Mouse (Mus musculus) thymus, postnatal 36 days (tissue): ENCODE results near the gene Zfp846.

ENCODE experiments used
- DNase-seq, 2 experiments: peaks; one replicate each; pipeline ENCODE4 v3.0.0; 2022; ENCODE audit warnings: mixed read lengths in 2 of 2

Gene Zfp846

DNA sequence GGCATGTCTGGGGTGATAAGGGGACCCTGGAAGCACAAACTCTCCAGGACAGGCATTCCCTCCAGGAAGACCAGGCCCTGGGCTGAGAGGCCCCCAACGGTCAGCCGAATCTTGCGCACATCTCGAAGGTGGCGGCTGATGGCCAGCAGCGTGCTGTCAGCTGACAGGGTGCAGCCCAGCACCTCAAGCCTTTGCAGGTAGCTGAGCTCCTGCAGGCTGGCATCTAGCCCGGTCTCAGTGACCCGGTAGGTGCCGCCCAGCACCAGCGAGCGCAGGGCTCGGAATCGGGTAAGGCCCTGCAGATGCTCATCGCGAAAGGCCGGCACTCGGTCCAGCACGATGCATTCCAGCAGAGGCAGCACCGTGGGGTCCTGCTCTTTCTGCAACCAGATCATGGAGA is 57.5 kb downstream of the Zfp846 start:
- peak; percentile 28 to 51 for DNase-seq

DNA sequence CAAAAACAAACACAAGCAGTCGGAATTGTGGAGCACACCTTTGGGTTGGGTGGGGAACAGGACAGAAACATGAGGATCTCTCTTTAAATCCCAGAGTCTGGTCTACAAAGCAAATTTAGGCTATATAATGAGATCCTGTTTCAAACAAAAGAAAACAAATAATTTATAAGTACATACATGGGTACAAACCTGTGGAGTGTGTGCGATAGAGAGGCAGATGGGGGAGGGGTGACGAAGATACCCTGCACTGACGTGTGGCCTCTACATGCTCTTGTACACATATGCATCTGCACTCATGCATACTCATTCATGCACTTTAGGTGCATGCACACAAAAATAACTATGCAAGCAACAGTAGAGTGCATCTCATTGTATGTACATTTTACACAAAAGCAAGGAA is 58.4 kb downstream of the Zfp846 start:
- DNase-seq = peak; percentile 37 to 49

DNA sequence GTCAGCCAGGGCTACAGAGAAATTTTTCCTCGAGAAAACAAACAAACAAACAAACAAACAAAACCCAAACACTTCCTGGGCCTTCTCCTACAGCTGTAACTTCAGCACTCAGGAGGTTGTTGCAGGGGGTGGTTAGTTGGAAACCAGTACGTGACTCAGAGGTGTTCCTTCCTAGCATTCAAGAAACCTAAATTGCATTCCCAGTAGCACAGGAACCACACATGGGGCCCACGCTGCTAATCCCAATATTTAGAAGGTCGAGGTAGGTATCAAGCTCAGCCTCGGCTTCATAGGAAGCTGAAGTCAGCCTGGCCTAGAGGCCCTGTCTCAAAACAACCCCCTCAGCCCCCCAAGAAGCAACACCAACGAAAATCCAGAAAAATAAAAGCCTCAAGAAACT is 60.4 kb downstream of the Zfp846 start:
- peak; percentile 35 for DNase-seq

DNA sequence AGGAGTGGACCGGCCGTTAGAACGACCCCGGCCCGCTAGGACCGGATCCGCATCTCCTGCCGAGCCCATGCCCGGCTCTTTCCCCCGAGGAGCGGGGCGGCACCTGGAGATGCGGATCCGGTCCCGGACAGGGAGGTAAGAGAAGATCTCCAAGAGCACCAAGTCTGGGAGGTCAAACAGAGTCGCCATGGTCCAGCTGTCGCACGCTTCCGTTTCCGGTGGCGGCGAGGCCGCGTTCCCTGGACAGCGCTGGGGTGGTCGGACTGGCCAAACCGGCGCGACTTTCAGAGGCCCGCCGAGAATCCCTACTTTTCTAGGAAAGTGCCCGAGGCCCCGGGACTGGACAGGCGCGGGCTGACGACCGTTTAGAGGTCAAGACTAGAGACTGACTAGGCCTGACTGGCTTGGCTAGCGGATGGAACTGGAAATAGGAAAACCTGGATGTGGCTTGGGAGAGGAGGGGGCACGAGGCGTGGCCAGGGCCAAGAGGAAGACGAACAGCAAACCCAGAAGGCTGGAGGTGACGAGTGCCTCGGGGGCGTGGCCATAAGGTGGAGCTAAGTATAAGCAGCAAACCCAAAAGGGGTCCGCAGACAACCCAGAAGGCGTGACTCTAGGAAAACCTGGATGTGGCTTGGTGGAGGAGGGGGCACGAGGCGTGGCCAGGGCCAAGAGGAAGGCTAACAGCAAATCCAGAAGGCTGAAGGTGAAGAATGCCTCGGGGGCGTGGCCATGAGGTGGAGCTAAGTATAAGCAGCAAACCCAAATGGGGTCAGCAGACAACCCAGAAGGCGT is 61.2 kb downstream of the Zfp846 start, which contains the start of gene Ubl5:
Ubl5 (plus strand) TSS at position 778 of the 795 bp plus-strand sequence.
- peak; percentile 93 to 97 for DNase-seq

DNA sequence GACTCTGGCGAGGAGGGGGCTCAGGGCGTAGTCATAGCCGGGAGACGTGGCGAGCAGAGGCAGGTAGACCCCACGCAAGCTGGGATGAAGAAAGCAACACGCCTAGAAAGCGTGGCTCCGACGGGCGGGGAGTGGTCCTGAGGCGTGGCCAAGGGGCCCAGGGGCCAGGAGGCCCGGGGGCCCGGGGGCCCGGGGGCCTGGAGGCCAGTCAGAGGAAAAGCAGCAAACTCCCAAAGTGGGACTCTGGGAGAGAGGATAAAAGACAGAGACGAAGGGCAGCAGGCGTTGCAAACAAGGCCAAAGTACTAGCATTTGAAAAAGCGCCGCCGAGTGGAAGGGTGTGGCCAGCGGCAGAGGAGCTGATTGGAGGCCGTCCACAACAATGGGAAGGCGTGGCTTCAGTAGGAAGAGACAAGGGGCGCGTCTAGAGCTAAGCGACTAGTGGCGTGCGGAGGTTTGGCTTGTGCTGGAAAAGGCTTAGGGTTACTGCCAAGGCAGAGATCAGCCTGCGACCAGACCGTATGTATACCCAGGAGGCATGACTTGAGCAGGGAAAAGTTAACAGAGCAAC is 61.9 kb downstream of the Zfp846 start:
- DNase-seq = peak; percentile 88 to 93

DNA sequence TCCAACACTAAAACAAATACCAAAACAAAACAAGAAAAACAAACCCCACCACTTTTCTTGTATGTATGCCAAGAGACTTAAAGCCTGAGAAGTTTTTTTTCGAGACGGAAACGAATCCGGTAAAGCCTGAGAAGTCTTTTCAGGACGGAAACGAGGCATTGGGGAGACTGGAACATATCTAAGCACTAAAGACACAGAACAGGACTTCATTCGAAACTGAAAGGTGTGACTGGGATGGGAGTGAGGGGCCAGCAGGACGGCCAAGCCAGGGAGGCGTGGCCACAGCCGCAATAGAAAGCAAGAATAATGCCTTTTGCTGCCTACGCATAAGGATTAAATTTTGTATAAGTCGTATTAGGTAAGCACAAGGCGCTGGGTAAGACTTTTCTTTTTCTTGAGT is 62.7 kb downstream of the Zfp846 start:
- DNase-seq = no peak

DNA sequence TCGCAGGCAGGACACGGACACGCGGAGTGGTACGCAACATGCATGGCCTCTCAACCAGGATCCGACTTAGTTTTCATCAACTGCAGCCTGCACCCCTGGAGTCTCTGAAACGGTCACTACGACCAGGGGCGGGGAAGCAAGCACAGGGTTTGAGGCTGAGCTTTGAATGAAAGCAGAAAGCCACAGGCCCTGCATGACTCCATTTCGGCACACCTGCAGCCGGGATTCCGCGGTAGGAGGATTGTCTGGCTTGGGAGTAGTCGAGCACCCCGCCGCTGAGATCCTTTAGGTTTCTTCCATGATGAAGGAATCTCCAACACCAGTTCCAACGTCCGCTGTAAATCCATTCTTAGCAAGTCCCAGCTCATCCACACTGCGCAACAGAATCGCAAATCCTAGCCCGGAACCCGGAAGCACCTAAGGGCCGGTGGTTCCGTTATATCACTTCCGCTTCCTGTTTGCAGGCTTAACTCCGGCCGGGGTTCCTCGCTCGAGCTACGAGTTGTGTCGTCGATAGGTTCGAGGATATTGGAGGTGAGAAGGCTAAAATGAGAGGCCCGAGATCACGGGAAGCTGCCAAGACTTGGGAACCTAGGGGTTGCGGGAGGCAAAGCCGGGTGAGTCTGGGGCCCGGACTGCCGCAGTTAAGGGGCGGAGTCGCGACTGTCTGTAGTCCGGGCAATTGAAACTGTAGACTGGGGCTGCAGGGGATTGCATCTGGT is 63.4 kb downstream of the Zfp846 start, which contains the start of gene Fbxl12:
Fbxl12 (minus strand) TSS at position 408 of the 722 bp plus-strand sequence.
- DNase-seq = peak; percentile 66 to 71

DNA sequence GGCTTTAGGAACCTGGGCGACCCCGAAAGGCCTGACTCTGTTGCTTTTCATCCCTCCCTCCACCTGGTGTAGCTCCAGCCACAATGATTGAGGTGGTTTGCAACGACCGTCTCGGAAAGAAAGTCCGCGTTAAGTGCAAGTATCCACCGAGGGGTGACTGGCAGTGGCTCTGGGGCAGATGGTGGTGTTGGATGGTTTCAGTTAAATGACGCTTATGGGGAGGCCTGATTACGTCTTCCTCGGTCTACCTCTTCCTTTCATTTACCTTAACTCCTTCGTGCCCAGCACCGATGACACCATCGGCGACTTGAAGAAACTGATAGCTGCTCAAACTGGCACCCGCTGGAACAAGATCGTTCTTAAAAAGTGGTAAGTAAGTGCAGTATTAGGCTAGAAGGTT is 64.0 kb downstream of the Zfp846 start:
- DNase-seq = no peak

DNA sequence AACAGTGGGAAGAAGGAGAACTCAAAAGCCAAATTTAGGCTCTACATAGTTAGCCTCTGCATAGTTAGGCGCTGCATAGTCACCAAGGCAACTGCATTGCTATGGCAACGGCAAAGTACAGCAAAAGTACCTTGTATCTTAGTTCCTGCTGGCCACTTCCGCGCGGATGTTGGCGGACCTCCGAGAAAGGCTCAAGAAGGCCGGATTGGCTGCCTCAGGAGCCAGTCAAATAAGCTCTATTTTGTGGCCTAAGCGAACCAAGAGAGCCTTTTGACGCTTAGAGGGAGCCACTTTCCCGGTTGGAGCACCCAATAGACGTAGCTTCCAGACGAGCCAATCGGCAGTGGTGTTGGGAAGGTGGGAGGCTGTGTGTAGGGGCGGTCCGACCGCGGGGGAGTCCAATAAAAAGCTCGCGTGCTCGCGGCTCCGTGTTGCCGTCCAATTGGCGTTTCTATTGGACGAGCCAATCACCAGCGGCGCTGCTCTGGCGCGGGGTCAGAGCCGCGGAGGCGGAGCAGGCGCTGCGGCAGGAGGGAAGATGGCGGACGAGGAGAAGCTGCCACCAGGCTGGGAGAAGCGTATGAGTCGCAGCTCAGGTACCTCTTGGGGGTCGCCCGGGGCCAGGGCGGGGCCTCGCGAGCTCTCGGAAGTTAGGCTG is 70.6 kb downstream of the Zfp846 start, which contains the start of gene Pin1:
Pin1 (plus strand) TSS at position 494 of the 658 bp plus-strand sequence.
- DNase-seq = peak; percentile 95 to 99

DNA sequence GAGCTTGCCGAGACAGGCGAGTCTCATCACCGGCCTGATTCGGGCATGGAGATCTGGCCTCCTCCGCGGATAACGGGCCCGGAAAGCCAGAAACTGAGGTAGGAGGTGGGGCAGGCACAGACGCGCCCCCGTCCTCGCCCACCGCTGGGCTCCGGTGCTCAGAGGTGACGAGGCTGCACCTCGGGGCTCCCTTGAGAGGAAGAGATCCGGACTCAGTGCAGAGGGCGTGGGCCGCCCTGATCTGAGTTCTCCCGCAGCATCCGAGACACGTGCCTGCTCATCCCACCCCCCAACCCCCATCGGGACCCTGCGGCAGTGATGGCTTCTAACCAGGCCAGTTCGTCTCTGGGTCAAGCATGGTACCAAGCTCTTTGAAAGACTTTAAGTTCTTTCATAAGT is 71.2 kb downstream of the Zfp846 start:
- no peak for DNase-seq

DNA sequence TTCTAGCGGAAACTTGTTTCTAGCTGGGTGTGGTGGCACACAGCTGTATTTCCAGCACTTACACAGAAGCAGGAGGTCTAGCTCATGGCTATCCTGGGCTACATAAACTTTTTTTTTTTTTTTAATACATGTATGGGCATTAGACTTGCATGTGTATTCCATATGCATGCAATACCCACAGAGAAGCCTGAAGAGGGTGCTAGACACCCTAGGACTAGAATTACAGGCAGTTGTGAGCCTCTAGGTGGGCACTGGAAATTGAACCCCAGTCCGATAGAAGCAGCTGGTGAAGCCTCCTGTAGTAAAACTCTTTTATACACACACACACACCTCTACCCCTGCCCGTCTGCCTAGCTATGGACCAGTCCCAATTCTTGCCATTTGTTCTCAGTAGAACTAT is 72.8 kb downstream of the Zfp846 start:
- DNase-seq = no peak
